Mouse (Mus musculus) right cerebral cortex, adult 18-20 months (tissue): ENCODE measurements at regions not wholly inside any gene's neighbourhood (a gene's known extent, or its start where the extent isn't known, plus 50 kb on each side); places are given as distances from the start of the nearest gene placed in this dataset.

Experiments
- DNase-seq: peaks from one replicate; pipeline ENCODE4 v3.0.0; 2022; ENCODE audit warnings: mixed read lengths

DNA sequence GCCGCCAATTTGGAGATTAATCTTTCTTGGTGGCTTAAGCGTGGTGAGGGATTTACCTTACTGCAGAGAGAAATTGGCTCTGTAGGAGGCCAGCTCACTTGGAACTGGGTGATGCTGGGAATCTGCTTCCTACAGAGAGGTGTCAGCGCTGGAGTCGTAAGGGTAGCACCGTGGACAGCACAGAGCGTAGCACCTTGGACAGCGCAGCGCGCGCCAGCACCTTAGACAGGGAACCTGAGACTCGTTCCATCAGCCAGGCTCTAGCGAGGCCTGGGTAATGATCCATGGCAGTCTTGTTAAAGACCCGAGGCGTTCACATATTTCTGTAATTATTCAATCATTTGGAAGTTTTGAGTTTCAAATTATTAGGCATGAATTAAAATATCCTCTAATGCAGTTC lies 261.9 kb upstream of the Gjb5 start:
- DNase-seq, result no peak

- no peak for DNase-seq
Measured at GRCm38 (mm10) chr4:127612761-127613160, 254.8 kb upstream of the Gjb5 start.

GRCm38 (mm10) chr4:127600919-127601318 lies 242.9 kb upstream of the Gjb5 start:
- peak; percentile 85 for DNase-seq

DNA sequence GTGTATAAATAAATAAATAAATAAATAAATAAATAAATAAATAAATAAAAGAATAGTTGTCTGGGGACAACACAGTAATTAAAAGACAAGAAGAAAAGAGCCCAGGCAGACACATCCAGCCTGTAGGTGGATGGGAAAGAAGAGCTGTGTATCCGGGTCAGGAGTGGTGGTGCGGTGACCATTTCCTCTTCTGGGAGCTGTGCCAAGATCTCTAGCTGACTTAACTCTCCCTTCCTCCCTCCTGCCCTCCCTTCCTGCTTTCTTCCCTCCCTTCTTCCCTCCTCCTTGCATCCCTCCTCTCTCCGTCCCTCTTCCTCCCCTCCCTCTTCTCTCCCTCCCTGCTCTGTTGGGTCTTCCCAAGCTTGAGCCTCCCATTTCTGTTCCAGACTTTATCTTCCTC lies 240.6 kb upstream of the Gjb5 start:
- no peak for DNase-seq

- no peak for DNase-seq
Measured at GRCm38 (mm10) chr4:127594081-127594480, 236.1 kb upstream of the Gjb5 start.

- no peak for DNase-seq
Measured at GRCm38 (mm10) chr4:127591540-127591939, 233.6 kb upstream of the Gjb5 start.

DNA sequence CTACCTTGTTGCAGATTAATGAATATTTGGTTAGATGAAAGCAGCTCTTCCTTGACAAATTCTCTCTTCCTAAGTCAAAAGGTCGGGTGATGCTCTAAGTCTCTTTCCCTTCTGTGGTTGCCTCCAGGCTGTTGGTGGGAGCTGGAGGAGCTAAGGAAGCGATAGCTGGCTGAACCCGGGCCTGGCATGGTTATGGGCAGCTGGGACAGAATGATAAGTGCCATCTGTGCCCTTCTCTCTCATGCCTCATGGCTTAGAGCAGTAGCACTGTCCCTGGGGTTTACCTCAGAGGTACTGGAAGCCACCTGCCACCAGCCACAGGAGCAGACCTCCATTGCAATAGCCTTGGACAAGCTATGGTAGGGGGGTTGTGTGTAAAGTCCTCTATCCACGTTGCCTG lies 228.8 kb upstream of the Gjb5 start:
- DNase-seq, result no peak

DNA sequence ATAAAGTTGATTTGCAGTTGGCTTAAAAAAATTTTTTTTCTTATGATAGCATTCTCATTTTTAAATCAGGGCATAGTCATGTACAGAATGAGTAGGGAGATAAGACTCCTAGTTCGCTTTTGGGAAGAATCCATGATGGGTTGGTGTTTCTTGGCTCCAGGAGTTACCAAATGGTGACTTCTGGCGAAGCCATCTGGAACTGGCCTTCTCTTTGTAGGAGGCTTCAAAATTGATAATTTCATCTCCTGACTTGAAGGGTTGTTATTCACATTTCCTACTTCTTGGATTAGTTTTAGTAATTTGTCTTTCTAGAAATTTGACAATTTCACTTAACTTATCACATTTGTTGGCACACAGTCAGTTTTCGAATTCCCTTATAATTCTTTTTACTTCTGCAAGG lies 218.5 kb upstream of the Gjb5 start:
- peak; percentile 48 for DNase-seq

- no peak for DNase-seq
Measured at GRCm38 (mm10) chr4:127562602-127563001, 204.6 kb upstream of the Gjb5 start.

GRCm38 (mm10) chr4:127558572-127558971 lies 200.6 kb upstream of the Gjb5 start:
- DNase-seq, result no peak

DNA sequence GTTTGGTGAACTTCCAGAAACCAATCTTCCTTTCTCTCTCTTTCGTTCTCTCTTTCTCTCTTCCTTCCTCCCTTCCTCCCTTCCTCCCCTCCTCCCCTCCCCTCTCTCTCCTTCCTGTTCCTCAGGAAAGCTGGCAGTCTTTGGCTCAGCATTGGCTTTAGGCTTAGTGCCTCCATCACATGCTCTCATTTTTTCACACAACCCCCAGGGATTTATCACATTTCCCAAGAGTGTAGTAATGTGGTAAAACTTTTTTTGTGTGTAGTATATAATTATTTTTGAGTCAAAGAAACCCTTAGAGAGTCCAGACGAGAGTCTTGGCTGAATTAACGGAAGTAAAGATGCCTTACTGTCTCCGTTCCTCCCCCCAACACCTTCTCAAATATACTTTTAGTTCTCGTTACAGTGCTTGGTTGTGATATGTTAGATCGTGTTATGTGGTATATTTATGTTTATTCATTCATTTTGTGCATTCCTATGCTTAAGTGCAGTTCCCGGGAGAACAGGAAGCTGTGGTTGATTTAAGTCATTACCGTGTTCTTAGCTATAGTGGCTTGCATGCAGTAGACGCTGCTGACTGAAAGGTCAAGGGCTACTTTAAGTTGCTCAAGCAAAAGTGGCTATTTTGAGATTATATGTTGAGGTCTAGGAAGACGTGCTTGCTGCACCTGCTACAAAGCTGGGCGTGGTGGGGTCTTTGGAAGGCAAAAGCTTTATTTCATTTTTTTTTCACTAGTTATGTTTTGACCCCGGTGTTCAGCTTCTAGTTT lies 194.7 kb upstream of the Gjb5 start:
- no peak for DNase-seq

DNA sequence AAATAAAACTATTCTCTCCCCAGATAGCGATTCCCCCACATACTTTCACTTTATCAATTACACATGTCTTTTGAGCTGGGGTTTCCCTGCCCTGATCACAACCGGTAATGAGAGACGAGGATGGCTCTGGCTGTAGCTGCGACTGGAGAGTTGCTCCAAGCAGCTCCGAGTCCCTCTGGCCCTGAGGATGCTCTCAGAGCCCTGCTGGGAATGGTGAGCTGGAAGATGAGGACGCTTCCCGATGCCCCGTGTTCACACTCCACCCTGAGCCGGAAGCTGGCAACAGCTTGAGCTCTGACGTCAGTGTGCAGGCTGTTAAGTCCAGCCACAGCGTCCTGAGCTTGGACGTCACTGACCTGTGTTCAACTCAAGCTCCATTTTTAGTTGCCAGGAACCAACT lies 191.6 kb upstream of the Gjb5 start:
- peak; percentile 32 for DNase-seq

GRCm38 (mm10) chr4:127549018-127549417 lies 191.0 kb upstream of the Gjb5 start:
- DNase-seq, result no peak

- no peak for DNase-seq
Measured at GRCm38 (mm10) chr4:127545106-127545505, 187.1 kb upstream of the Gjb5 start.

DNA sequence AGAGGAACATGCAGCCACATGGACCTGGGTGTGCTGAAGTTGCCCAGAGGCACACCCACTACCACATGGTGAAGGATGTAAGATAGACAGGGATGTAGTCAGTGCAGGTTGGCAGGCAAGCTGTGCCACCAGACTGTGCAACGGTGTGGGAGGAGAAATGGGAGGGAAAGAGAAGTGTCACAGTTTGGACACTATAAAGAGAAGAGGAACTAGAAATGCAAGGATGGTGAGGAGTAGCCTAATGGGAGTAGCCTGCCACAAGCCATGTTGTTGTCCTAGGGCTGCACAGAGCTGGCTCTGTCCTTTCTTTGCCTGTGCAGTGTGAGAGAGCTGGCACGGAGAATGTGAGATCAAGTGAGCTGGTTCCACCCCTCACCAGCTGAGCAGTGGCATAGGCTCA lies 185.3 kb upstream of the Gjb5 start:
- peak; percentile 61 for DNase-seq

DNA sequence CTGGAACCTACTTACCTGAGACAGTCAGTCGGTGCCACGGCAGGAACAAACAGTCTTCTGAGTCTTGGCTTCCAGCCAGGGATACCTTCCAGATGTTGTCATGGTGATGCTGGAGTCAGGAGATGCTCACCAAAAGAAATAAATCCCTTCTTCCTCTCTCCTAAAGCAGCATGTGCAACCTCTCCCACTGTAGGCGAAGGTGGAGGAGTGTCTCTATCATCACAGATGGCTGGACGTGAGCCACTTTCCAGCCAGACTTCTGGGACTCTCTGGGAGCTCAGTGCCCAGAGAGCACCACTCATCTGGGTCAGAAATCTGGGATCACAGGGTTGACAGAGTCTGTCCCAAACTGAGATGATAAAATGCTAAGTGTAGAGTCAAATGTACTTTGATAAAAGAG lies 184.8 kb upstream of the Gjb5 start:
- DNase-seq, result peak; percentile 57

DNA sequence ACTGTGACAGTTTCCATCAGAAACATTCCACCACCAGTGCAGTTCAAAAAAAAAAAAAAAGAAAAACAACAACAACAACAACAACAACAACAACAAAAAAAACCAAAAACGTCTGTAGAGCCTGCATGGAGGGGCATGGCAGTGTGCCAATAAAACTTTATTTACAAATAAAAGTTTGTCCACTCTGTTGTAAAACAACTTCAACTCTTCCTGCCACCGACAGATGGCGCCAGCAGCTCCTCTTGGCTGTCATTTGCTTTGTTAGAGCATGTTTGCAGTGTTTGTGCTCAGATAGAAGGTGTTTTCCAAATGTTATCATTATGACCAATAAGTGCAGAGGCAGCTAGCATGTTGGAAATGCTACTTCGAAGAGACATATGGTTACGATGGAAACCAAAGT lies 179.0 kb upstream of the Gjb5 start:
- DNase-seq, result no peak

DNA sequence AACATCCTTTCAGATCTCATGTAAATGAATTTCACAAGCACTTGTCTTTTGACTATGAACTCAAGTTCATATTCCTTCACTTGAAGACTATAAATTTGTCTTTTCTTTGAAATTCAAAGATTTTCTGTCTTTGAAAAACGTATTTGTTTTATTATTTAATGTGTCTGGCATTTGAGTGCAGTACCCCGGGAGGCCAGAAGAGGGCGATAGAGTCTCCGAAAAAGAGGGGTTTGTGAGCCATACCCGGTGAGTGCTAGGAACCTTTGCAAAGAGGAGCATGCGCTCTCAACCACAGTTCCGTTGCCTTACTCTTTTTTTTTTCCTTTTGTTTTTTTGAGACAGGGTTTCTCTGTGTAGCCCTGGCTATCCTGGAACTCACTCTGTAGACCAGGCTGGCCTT lies 177.6 kb upstream of the Gjb5 start:
- DNase-seq, result no peak

DNA sequence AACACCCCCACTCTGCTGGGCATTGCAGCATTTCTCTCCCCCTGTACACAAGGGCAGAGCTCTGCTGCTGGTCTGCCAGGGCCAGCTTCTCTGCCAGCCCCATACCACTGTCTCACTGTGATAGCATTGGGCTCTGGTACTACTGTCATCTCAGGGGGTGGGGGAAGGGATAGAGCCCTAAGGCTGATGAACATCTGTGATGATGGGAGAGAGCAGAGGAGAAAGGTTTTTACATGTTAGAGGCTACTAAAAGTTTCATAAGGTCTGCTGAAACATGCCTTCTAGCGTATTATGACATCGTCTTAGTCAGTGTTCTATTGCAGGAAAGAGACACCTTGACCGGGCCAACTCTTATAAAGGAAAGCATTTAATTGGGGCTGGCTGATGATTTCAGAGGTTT lies 176.4 kb upstream of the Gjb5 start:
- DNase-seq, result no peak

DNA sequence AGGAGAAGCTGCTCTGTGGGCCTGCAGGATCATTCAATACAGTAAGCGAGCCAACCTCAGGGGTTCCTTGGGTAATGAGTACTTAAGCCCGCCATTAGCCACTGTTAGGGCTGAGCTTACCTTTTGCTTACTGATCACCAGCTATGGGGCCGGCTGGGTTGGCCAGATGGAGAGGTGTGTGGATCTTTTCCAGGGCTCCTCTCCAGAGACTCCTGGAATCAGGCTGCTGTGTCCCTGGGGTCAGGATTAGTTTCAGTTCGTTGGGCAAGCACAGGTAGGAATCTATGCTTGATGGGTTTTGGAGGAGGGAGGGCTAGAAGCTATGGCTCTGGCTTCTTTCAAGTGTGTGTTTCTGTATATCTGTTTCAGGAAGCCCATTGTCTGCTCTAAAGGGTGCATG lies 175.7 kb upstream of the Gjb5 start:
- DNase-seq, result no peak

- peak; percentile 40 for DNase-seq
Measured at GRCm38 (mm10) chr4:127530779-127531178, 172.8 kb upstream of the Gjb5 start.

GRCm38 (mm10) chr4:127522151-127522550 lies 164.2 kb upstream of the Gjb5 start:
- no peak for DNase-seq

DNA sequence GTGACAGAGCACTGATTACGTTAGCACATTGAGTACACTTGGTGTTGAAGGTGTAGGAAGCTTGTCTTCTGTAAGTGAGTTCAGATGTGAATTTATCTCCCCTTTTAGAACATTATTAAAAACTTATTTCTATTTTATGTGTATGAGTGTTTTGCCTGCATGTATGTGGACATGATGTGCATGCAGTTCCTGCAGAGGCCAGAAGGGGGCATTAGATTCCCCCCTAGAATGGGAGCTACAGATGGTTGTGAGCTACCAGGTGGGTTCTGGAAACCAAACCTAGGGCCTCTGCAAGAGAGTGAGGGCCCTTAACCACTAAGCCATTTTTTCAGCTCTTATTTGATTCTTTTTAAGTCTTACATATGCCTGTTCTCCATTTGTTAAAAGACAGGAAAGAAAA lies 160.0 kb upstream of the Gjb5 start:
- no peak for DNase-seq

GRCm38 (mm10) chr4:127517539-127517938 lies 159.6 kb upstream of the Gjb5 start:
- peak; percentile 75 for DNase-seq

GRCm38 (mm10) chr4:127509936-127510335 lies 152.0 kb upstream of the Gjb5 start:
- peak; percentile 76 for DNase-seq
